8 mouse cellular contexts compared by ENCODE assay signal in genomic region chr11:72224865-72225264, GRCm38 (mm10). TPM values are rescaled to one million over a fixed set of nuclear protein-coding genes. Genes with fewer than 3 reads are reported as not detected.
DNase-seq lines count a peak whose midpoint lies in the region.

No protein-coding gene starts in this region.

- peak; percentile 49 to 63 for DNase-seq in CD8-positive naive resting alpha-beta T cell, adult 2 months (ENCODE audit: low read depth in 2 of 2, low spot score in 2 of 2)
- peak; percentile 59 for DNase-seq in T-cell, adult 2 months (ENCODE audit: low spot score)
- peak; percentile 85 to 91 for DNase-seq in cerebellum, postnatal 25 days
- DNase-seq in gastrocnemius, postnatal 4 days (ENCODE audit: low spot score in 2 of 2) = peak; percentile 60 to 72
- peak; percentile 77 for DNase-seq in layer of hippocampus, adult 9-10 months (ENCODE audit: low spot score)
- peak; percentile 63 to 82 for DNase-seq in lung, postnatal 4 days
- DNase-seq in right cerebral cortex, adult 18-20 months = peak; percentile 73
- DNase-seq in urinary bladder, postnatal 25 days (ENCODE audit: low spot score) = peak; percentile 67

RNA-seq across cellular contexts. Expression of gene Med31, which starts 9.5 kb away (rescaled TPM):
- total RNA-seq in gastrocnemius, postnatal 4 days (2021) = 10 to 100 TPM; 10.8 to 12.0 TPM

RNA-seq across cellular contexts. Expression of gene Txndc17, which starts 17.5 kb away (rescaled TPM):
- total RNA-seq in gastrocnemius, postnatal 4 days (2021) = 10 to 100 TPM; 46.8 to 49.6 TPM

RNA-seq across cellular contexts. Expression of gene 4933427D14Rik, which starts 17.6 kb away (rescaled TPM):
- 1 to 10 TPM; 4.7 to 5.9 TPM for total RNA-seq in gastrocnemius, postnatal 4 days (2021)

RNA-seq across cellular contexts. Expression of gene Gm43951, which starts 18.2 kb away (rescaled TPM):
- total RNA-seq in gastrocnemius, postnatal 4 days (2021) = under 1 TPM; 0.61 to 0.65 TPM

RNA-seq across cellular contexts. Expression of gene Slc13a5, which starts 42.2 kb away (rescaled TPM):
- under 1 TPM; 0.23 to 0.52 TPM for total RNA-seq in gastrocnemius, postnatal 4 days (2021)

Comparison
In these comparisons a context has a peak if more than half of its experiments do, and no peak if none do; other contexts are left out.
1. Peak in every context shown above with its lines: DNase-seq.